Mouse (Mus musculus): ENCODE data around the gene Mcub. TPM values are rescaled to one million over a fixed set of nuclear protein-coding genes. Genes with fewer than 3 reads are reported as not detected.

The Mcub gene
- polyA plus RNA-seq, 1 experiment from 2014 or later: 3.6 TPM

DNA sequence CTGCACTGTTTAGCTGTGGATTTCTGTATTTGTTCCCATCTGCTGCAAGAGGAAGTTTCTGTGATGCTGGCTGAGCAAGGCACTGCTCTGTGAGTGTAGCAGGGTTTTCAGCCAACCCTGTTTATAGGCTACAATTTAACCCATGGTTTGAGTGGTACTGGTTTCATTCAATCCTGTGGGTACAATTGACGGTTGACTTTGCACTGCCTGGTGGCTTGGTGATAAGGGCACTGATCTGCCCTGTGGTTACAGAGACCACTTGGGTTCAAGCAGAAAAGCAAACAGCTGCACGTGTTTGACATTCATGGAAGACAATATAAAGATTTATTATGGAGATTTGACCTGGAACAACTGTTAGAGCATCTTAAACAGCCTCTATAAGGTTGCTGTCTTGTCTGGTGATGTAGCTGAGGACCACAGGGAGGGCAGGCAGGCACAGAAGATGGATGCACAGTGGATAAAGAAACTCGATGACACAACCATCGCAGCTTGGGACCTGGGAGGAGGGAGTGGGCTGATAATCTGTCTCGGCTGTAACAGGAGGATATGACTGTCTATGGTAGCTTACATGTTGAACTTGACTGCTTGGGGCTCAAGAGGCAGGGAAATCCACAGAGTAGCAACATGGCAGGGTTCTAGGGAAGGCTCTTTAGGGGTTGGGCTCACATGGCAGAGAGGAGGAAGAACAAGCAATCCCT is 23.6 kb downstream of the Mcub start:
- ATAC-seq (ENCODE audit: low FRiP score, low read depth): no peak
- H3K4me3 ChIP-seq: no peak overlapping the region
- no peaks in the 10 kb centered on the region for H3K27me3 ChIP-seq
- no peak overlapping the region for H3K27ac ChIP-seq (replicated peaks)
- 78% methylated on average over 5 of the region's 5 CpGs for WGBS
- no peaks in the 10 kb centered on the region for H3K4me1 ChIP-seq
- H3K9ac ChIP-seq (replicated peaks): no peak overlapping the region
- no peak overlapping the region for H3K4me2 ChIP-seq (replicated peaks)
- no peaks in the 10 kb centered on the region for H3K36me3 ChIP-seq
- no peaks in the 10 kb centered on the region for H3K9me3 ChIP-seq

DNA sequence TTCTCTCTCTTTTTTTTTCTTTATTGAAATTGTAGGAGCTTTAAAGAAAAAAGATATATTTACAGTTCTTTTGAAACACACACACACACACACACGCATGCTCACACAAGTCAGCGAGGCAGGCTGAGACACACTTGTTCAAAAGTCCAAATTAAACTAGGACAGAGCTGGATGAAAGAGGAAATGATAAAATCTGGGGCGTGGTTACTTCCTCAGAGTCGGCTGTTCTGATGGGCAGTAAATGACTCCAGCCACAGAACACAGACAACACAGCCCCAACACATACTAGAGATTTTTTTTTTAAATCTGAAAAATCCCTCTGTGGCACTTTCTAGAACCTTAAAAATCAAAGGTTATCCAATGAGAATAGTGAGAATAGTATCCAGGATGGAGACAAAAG is 26.2 kb downstream of the Mcub start:
- Histone ChIP-seq H3K9ac (replicated peaks) (no peak overlapping the region), H3K9me3 (no peaks in the 10 kb centered on the region), H3K27ac (replicated peaks) (no peak overlapping the region), H3K27me3 (no peaks in the 10 kb centered on the region), H3K4me1 (no peaks in the 10 kb centered on the region), H3K36me3 (no peaks in the 10 kb centered on the region), H3K4me2 (replicated peaks) (no peak overlapping the region), H3K4me3 (no peak overlapping the region)
- 86% methylated on average over 4 of the region's 4 CpGs for WGBS
- no peak for ATAC-seq (ENCODE audit: low FRiP score, low read depth)

DNA sequence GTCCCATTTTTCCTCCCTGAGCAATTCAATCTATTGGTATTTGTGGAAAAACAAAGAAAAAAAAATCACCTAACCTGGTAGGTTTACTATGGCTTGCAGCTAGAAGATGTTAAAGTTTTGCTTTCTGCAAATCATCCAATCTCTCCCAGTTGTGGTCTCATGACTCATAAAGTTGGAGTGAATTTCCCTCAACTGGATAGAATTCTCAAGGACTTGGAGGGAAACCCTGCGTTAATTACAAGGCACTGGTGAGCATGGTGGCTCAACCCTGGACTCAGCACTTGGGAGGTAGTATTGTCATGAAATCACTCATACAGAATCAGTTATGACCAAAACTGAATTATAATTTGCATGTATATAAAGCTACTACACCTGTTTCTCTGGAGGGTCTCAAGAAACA is 28.7 kb downstream of the Mcub start:
- H3K9ac ChIP-seq (replicated peaks): no peak overlapping the region
- no peak overlapping the region for H3K4me2 ChIP-seq (replicated peaks)
- no peaks in the 10 kb centered on the region for H3K36me3 ChIP-seq
- no peaks in the 10 kb centered on the region for H3K27me3 ChIP-seq
- no peaks in the 10 kb centered on the region for H3K9me3 ChIP-seq
- H3K4me3 ChIP-seq: no peak overlapping the region
- no peak overlapping the region for H3K27ac ChIP-seq (replicated peaks)
- H3K4me1 ChIP-seq: peaks cover 3% of the 10 kb centered on the region; the same call in 1 of the 2 replicates
- ATAC-seq (ENCODE audit: low FRiP score, low read depth): no peak
- WGBS: 90% methylated on average over 1 of the region's 1 CpGs

DNA sequence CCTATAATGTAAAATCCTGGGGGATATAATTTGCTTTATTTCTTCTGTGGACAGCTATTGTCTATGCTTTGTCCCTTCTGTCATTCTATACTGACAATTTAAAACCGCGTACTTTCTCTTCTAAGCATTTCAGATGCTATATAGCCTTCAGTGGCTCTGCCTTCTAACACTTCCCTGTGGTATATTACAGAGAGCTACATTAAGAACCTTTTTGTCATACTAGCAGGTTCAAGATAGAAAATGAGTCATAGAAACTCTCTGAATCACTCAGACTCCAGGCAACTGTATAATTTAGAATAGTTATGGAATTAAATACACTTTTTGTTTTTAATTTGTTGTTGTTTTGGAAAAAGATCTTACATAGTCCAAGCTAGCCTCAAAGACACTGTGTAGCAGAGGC is 29.2 kb downstream of the Mcub start:
- no peak overlapping the region for H3K27ac ChIP-seq (replicated peaks)
- ATAC-seq (ENCODE audit: low FRiP score, low read depth): no peak
- peaks cover 3% of the 10 kb centered on the region; the same call in 1 of the 2 replicates for H3K4me1 ChIP-seq
- WGBS: 95% methylated on average over 2 of the region's 2 CpGs
- no peaks in the 10 kb centered on the region for H3K27me3 ChIP-seq
- H3K4me3 ChIP-seq: no peak overlapping the region
- H3K4me2 ChIP-seq (replicated peaks): no peak overlapping the region
- no peaks in the 10 kb centered on the region for H3K9me3 ChIP-seq
- H3K9ac ChIP-seq (replicated peaks): no peak overlapping the region
- no peaks in the 10 kb centered on the region for H3K36me3 ChIP-seq

DNA sequence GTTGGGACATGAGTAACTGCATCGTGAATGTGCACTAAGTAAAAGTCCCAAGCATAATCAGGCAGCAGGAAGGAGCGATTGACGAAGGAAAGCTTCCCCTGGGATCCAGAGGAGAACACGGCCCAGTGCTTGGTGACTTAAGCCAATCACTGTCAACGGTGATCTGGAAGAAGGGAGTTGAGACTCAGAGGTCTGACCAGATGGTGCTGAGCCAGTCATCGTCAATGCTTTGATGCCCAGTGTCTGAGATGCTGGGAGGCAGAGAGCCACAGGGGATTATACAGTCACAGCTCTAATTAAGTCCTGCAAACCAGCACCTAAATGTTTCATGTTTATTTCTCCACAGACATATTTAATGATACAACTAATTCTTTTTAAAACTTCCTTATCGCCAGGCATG is 30.9 kb downstream of the Mcub start:
- no peak overlapping the region for H3K9ac ChIP-seq (replicated peaks)
- ATAC-seq (ENCODE audit: low FRiP score, low read depth): peak; percentile 62; the same call in 1 of the 2 replicates
- no peak overlapping the region for H3K27ac ChIP-seq (replicated peaks)
- 57% methylated on average over 7 of the region's 7 CpGs for WGBS
- peaks cover 3% of the 10 kb centered on the region; the same call in 1 of the 2 replicates for H3K4me1 ChIP-seq
- no peaks in the 10 kb centered on the region for H3K36me3 ChIP-seq
- no peak overlapping the region for H3K4me3 ChIP-seq
- H3K27me3 ChIP-seq: no peaks in the 10 kb centered on the region
- no peaks in the 10 kb centered on the region for H3K9me3 ChIP-seq
- no peak overlapping the region for H3K4me2 ChIP-seq (replicated peaks)

DNA sequence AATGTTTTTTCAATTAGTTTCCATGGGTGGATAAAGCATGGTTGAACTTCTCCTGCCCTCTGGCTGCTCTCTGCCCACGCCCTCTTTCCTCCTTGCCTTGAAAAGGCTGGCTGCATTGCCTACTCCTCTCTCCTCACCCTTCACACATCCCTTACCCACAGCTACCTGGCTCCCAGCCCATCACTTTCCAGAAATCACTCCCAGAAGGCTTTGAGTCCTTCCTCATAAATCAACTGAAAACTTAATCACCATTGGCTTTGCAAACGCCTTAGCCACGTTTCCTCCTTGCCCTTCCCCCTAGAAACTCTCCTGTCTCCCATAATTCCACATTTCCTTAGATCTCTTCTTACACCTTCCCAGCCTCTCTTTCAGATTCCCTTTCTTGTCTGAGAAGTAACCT is 32.2 kb downstream of the Mcub start:
- Histone ChIP-seq H3K4me3 (no peak overlapping the region), H3K4me1 (peaks cover 3% of the 10 kb centered on the region; the same call in 1 of the 2 replicates), H3K9me3 (no peaks in the 10 kb centered on the region), H3K27ac (replicated peaks) (no peak overlapping the region), H3K9ac (replicated peaks) (no peak overlapping the region), H3K27me3 (no peaks in the 10 kb centered on the region), H3K36me3 (no peaks in the 10 kb centered on the region), H3K4me2 (replicated peaks) (no peak overlapping the region)
- ATAC-seq (ENCODE audit: low FRiP score, low read depth): no peak
- 67% methylated on average over 3 of the region's 3 CpGs for WGBS

DNA sequence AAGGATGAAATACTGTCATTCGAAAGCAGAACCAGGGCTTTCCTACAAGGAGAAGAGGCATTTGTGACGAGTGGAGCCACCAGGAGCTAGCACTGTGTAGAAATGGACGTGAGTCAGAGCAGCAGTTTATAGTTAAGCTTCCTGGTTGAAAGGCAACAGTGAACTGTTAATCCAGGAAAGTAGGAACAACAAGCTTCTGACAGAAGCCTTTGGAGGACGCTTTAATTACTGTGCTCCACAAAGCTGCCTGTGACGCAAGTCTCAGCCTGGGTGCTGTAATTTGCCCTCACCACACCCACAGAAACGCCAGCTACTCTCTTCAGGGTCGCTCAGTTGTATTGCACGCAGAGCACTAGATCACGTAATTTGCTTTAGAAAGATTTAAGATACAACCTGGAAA is 33.4 kb downstream of the Mcub start:
- Histone ChIP-seq H3K4me1 (peaks cover 3% of the 10 kb centered on the region; the same call in 1 of the 2 replicates), H3K9me3 (no peaks in the 10 kb centered on the region), H3K4me3 (no peak overlapping the region), H3K36me3 (no peaks in the 10 kb centered on the region), H3K27me3 (no peaks in the 10 kb centered on the region), H3K9ac (replicated peaks) (no peak overlapping the region), H3K4me2 (replicated peaks) (no peak overlapping the region), H3K27ac (replicated peaks) (no peak overlapping the region)
- 54% methylated on average over 9 of the region's 9 CpGs for WGBS
- ATAC-seq (ENCODE audit: low FRiP score, low read depth): no peak

DNA sequence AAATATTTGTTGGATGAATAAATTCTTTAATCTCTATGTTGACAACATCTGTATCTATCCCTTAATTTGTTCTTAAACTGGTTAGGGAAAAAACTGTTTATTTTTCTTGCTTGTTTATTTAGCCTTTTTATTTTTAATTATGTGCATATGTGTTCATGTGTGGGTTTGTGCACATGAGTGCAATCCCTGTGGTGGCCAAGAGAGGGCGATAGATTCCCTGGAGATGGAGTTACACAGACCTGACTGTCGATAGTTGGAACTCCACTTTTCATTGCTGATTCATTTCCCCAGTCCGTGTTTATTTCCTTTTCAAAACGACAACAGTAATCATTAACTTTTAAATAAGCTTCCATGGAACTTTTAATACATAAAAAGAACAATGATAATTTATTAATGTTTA is 37.6 kb downstream of the Mcub start:
- no peaks in the 10 kb centered on the region for H3K36me3 ChIP-seq
- no peak for ATAC-seq (ENCODE audit: low FRiP score, low read depth)
- no peak overlapping the region for H3K4me2 ChIP-seq (replicated peaks)
- no peak overlapping the region for H3K9ac ChIP-seq (replicated peaks)
- WGBS: 50% methylated on average over 4 of the region's 4 CpGs
- H3K9me3 ChIP-seq: no peaks in the 10 kb centered on the region
- no peaks in the 10 kb centered on the region for H3K27me3 ChIP-seq
- peaks cover 3% of the 10 kb centered on the region; the same call in 1 of the 2 replicates for H3K4me1 ChIP-seq
- H3K4me3 ChIP-seq: no peak overlapping the region
- no peak overlapping the region for H3K27ac ChIP-seq (replicated peaks)

DNA sequence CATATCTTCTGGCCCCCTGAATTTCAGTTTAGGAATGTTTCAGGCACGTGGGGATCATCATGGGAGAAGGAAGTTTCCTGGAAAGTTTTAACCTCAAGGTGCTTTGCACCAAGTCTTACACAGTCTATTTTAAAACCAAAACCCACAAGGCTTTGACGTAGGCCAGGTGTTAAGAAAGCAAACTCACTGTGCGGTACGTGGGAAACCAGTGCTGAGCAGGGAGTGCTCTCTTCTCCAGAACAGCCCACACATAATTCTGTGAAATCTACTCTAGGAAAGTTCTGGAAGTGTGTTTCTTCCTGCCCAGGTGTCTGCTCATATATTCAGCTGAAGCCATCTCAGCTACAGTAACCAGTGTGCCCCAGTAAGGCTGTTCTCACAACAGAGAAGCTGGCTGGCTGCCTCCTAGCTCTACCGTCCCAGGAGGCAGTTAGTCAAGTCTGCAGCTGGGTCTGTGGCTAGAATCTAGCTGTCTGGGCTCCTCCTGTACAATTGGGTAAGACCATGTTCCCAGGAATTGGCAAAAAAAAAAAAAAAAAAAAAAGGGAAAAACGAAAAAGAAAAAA is 39.7 kb downstream of the Mcub start:
- 77% methylated on average over 6 of the region's 6 CpGs for WGBS
- Histone ChIP-seq H3K36me3 (no peaks in the 10 kb centered on the region), H3K9ac (replicated peaks) (no peak overlapping the region), H3K9me3 (no peaks in the 10 kb centered on the region), H3K4me2 (replicated peaks) (no peak overlapping the region), H3K4me3 (no peak overlapping the region), H3K27ac (replicated peaks) (no peak overlapping the region), H3K4me1 (no peaks in the 10 kb centered on the region), H3K27me3 (no peaks in the 10 kb centered on the region)
- ATAC-seq (ENCODE audit: low FRiP score, low read depth): no peak

DNA sequence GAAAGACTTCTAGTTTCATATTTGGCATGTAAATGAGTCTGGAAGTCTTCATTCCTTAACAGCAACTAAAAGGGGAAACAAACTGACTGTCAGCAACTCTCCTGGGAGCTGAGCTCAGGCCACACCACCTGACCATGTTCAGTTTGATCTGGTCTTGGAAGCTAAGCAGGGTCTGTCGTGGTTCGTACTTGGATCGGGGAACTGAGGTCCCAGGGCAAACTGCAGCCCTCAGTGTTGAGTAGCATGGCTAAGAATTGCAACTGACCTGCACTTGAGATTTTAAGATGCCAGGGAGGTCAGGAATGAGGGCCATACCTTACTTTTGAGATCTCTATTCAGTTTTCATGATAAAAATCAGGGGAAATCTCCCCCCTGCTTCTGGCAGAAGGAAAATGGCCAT is 44.1 kb downstream of the Mcub start:
- no peak overlapping the region for H3K4me2 ChIP-seq (replicated peaks)
- peaks cover 3% of the 10 kb centered on the region; the same call in 1 of the 2 replicates for H3K9me3 ChIP-seq
- no peaks in the 10 kb centered on the region for H3K36me3 ChIP-seq
- H3K27me3 ChIP-seq: no peaks in the 10 kb centered on the region
- no peak for ATAC-seq (ENCODE audit: low FRiP score, low read depth)
- H3K27ac ChIP-seq (replicated peaks): no peak overlapping the region
- no peak overlapping the region for H3K9ac ChIP-seq (replicated peaks)
- no peaks in the 10 kb centered on the region for H3K4me1 ChIP-seq
- WGBS: 86% methylated on average over 3 of the region's 3 CpGs
- no peak overlapping the region for H3K4me3 ChIP-seq

DNA sequence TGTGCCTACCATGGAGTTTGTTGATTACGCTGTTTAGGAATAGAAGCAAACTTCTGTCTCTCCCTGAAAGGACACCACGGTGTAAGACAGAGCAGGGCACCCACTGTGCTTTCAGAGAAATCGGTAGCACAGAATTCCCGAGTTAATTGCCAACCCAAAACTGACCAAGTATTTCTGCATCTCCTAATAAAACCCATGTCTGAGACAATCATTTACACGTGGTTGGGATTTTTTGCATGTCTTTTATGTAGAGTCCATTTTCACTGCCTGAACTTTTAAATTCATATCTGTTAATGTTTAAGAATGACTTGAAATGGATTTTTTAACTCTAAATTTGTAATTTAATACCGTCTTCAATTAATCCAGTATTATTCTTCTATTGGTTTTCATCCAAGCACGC is 46.4 kb downstream of the Mcub start:
- H3K36me3 ChIP-seq: no peaks in the 10 kb centered on the region
- H3K4me3 ChIP-seq: no peak overlapping the region
- H3K9ac ChIP-seq (replicated peaks): no peak overlapping the region
- no peak overlapping the region for H3K27ac ChIP-seq (replicated peaks)
- peaks cover 3% of the 10 kb centered on the region; the same call in 1 of the 2 replicates for H3K9me3 ChIP-seq
- H3K4me2 ChIP-seq (replicated peaks): no peak overlapping the region
- H3K4me1 ChIP-seq: no peaks in the 10 kb centered on the region
- no peak for ATAC-seq (ENCODE audit: low FRiP score, low read depth)
- H3K27me3 ChIP-seq: no peaks in the 10 kb centered on the region
- 88% methylated on average over 7 of the region's 7 CpGs for WGBS

DNA sequence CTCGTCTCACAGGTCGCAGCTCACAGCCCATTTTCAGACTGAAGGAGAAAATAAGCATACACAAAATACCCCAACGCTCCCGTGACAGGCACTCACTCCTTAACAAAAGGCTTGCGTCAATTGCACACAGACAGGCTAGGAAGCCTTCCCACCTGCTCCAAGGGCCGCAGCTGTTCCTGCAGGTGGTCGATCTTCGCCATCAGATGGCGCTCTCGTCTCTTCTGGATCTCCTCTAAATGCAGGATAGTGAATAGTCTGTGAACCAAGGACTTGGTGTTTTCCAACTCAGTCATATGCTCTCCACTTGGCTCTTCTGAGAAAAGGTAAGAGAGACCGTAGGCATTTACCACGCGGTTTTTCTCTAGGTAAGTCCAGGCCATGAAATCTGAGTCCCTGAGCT is 51.6 kb downstream of the Mcub start:
- WGBS: 15% methylated on average over 13 of the region's 13 CpGs
- Histone ChIP-seq H3K36me3 (peaks cover under 1% of the 10 kb centered on the region; the same call in 1 of the 2 replicates), H3K4me3 (no peak overlapping the region), H3K9me3 (no peaks in the 10 kb centered on the region), H3K27ac (replicated peaks) (no peak overlapping the region), H3K4me2 (replicated peaks) (no peak overlapping the region), H3K9ac (replicated peaks) (no peak overlapping the region), H3K27me3 (no peaks in the 10 kb centered on the region), H3K4me1 (no peaks in the 10 kb centered on the region)
- ATAC-seq (ENCODE audit: low FRiP score, low read depth): peak; percentile 74; the same call in 1 of the 2 replicates
